Mouse (Mus musculus) ES-E14 (cell line): ENCODE measurements around the gene Bmp2k. TPM values are rescaled to one million over a fixed set of nuclear protein-coding genes. Genes with fewer than 3 reads are reported as not detected.
"Not testable (repeated sequence)": the region's sequence is repeated elsewhere in the genome, so short reads cannot be mapped to it uniquely, and the experiment has no call there.

Experiments
- DNase-seq: peaks from one replicate; pipeline ENCODE4 v3.0.0-alpha.2; 2013; ENCODE audit warnings: low read depth, low spot score
- H3K27ac ChIP-seq: 2 replicates; pipeline ENCODE4 v1.5.1; 2012; ENCODE audit warnings: low read depth, mild to moderate bottlenecking, low read length, moderate library complexity, mixed read lengths; ENCODE audit not compliant: poor library complexity, insufficient read depth, severe bottlenecking
- H3K36me3 ChIP-seq: 2 replicates; pipeline ENCODE4 v1.6.1; 2012; ENCODE audit warnings: mild to moderate bottlenecking, low read length, moderate library complexity, mixed read lengths; ENCODE audit not compliant: control insufficient read depth, poor library complexity, insufficient read depth, severe bottlenecking
- H3K4me1 ChIP-seq, 2 experiments: fragments of 150-350 bp in 1 of 2; sonication (generic) in 1 of 2; 2 replicates each; pipeline ENCODE4 v1.6.1; 2012; ENCODE audit warnings: low read length in 2 of 2, mild to moderate bottlenecking in 1 of 2, mixed read lengths in 1 of 2; ENCODE audit not compliant: control insufficient read depth in 2 of 2, insufficient read depth in 2 of 2, poor library complexity in 1 of 2
- H3K4me3 ChIP-seq, 2 experiments: fragments of 150-350 bp in 1 of 2; sonication (generic) in 1 of 2; 2 replicates each; pipeline ENCODE4 v1.5.1; 2012; ENCODE audit warnings: low read length in 2 of 2, low read depth in 1 of 2, mild to moderate bottlenecking in 1 of 2, mixed read lengths in 1 of 2; ENCODE audit not compliant: insufficient read depth in 1 of 2, poor library complexity in 1 of 2, severe bottlenecking in 1 of 2
- H3K9ac ChIP-seq: 2 replicates; pipeline ENCODE4 v1.6.1; 2012; ENCODE audit warnings: low read depth, mild to moderate bottlenecking, low read length, mixed read lengths; ENCODE audit not compliant: poor library complexity, insufficient read depth, severe bottlenecking
- H3K9me3 ChIP-seq: fragments of 150-350 bp; sonication (generic); 2 replicates; pipeline ENCODE4 v1.6.1; 2012; ENCODE audit warnings: low read depth, mild to moderate bottlenecking, low read length; ENCODE audit not compliant: control insufficient read depth, insufficient read depth
- CHD2 ChIP-seq: IDR thresholded peaks from 2 replicates; pipeline ENCODE4 v1.6.1; 2014; ENCODE audit warnings: mild to moderate bottlenecking, low read depth, low read length, inconsistent platforms
- HCFC1 ChIP-seq: IDR thresholded peaks from 2 replicates; pipeline ENCODE4 v1.6.1; 2012; ENCODE audit warnings: low read length, inconsistent platforms, borderline replicate concordance; ENCODE audit not compliant: insufficient read depth
- MAFK ChIP-seq: IDR thresholded peaks from 2 replicates; pipeline ENCODE4 v1.6.1; 2014; ENCODE audit warnings: mild to moderate bottlenecking, low read depth, low read length, inconsistent platforms; ENCODE audit not compliant: insufficient read depth
- ZC3H11A ChIP-seq: IDR thresholded peaks from 2 replicates; pipeline ENCODE4 v1.6.1; 2012; ENCODE audit warnings: low read depth, mild to moderate bottlenecking, inconsistent platforms, low read length, borderline replicate concordance
- ZNF384 ChIP-seq: IDR thresholded peaks from 2 replicates; pipeline ENCODE4 v1.6.1; 2012; ENCODE audit warnings: low read depth, low read length, inconsistent platforms
- in situ Hi-C, 2 experiments: fragments of 600-800 bp; cut with MboI; formaldehyde crosslinking; loops; one replicate each; pipeline ENCODE4 v1.15.1; 2025; ENCODE audit warnings: low sequenced_read_pairs in 2 of 2, inconsistent platforms in 1 of 2; ENCODE audit not compliant: unreplicated experiment in 2 of 2
- total RNA-seq: library from RNA; depleted of rRNA; stranded (reverse); fragments of 300-350 nt; gene quantifications from 2 replicates; pipeline ENCODE4 v1.2.3, GENCODE M21; 2012

The Bmp2k gene
- total RNA-seq, 1 experiment: 7.1 TPM

DNA sequence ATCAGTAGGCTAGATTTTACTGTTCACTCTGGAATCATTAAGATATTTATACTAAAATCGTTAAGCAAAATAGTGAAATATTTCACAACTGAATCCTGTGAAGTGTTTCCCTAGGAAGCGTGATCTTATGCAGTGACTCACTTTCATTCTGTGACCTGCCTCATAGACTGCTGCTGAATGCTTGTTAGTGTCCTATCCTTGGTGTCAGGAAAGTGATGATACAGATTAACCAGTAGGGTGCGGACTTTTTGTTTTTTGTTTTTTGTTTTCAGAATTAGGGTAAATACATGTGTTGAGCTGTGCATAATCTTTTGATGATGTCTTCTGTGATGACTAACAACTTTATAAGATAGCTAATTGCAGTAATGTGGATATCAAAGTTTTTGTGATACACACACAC lies 9.4 kb downstream of the Bmp2k start:
- Histone ChIP-seq H3K9me3 (no peaks in the 10 kb centered on the region), H3K4me3 (no peak overlapping the region), H3K4me1 (no peaks in the 10 kb centered on the region; a peak in 2 of 4 replicates), H3K36me3 (no peaks in the 10 kb centered on the region), H3K27ac (no peak overlapping the region), H3K9ac (no peak overlapping the region)
- DNase-seq: no peak
- no peak for TF ChIP-seq HCFC1
- TF ChIP-seq ZC3H11A: no peak
- TF ChIP-seq CHD2: no peak
- no peak for TF ChIP-seq ZNF384
- no peak for TF ChIP-seq MAFK
- in situ Hi-C loops: no loop called here

DNA sequence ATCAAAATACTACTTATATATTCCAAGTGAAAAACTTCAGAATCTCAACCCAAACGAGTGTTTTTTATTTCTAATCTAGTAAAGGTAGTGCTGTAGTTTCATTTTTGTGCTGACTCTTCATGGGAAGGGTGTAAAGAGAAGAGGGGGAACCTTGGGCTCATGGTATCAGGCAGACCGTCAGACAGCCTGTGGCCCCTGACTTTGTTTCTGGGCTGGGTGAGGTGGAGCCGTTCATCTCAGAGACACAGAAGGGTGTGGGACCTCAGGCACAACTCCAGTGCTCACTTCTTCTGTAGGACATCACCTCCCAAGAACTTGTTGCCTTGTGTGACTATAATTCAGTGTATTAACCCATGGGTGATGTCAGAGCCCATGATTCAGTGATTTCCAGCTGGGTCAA lies 10.0 kb downstream of the Bmp2k start:
- Histone ChIP-seq H3K9me3 (no peaks in the 10 kb centered on the region), H3K4me1 (no peaks in the 10 kb centered on the region; a peak in 2 of 4 replicates), H3K36me3 (no peaks in the 10 kb centered on the region), H3K27ac (no peak overlapping the region), H3K4me3 (no peak overlapping the region), H3K9ac (no peak overlapping the region)
- no peak for DNase-seq
- no peak for TF ChIP-seq HCFC1
- TF ChIP-seq ZC3H11A: no peak
- no peak for TF ChIP-seq CHD2
- no peak for TF ChIP-seq MAFK
- TF ChIP-seq ZNF384: no peak
- in situ Hi-C loops: no loop called here

DNA sequence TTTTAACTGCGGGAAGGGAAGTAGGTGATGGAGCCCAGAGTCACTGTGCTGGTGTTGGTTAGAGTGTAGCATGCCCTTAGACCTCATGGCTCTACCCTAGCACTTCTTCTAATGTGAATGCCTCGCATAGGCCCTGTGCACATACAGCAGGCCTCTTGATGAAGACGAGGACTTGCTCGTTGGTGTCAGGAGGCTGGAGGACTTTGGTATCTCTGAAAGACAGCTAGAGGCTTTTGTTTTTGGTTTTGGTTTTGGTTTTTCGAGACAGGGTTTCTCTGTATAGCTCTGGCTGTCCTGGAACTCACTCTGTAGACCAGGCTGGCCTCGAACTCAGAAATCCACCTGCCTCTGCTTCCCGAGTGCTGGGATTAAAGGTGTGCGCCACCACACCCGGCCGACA lies 11.7 kb downstream of the Bmp2k start:
- in situ Hi-C loops, H3K4me1 ChIP-seq, DNase-seq, H3K36me3 ChIP-seq, H3K9ac ChIP-seq, H3K4me3 ChIP-seq, H3K27ac ChIP-seq, H3K9me3 ChIP-seq: not testable (repeated sequence)

DNA sequence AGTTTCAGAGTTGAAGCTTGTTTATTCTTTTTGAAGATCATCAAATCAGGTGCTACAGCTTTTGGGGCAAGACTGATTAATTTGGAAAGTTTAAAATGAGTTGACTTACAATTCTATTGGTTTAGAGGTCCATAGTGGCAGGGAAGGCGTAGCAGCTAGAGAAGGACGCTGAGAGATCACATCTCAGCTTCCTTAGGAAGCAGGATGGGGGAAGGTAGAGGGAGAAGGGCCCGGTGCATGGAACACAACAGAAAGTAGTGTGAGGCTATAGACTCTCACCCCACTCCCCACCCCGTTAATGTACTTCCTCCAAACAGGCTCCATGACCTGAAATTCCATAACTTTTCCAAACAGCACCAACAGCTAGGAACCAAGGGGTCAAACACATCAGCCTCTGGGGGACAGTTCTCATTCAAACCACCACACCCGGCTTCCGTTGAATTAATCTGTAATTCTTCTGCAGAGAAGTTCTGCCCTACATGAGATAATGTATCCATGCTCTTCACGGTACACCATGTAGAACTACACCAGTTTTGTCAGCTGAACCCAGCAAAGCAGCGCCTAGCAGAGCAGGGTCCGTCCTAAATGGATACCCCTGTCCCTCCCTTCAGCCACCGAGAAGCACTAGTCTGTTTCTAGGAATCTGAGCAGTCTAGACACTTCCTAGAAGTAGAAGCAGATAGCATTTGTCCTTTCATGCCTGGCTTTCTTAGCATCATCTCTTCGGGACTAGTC lies 12.3 kb downstream of the Bmp2k start:
- Histone ChIP-seq H3K36me3 (no peaks in the 10 kb centered on the region), H3K4me1 (no peaks in the 10 kb centered on the region; a peak in 2 of 4 replicates), H3K27ac (no peak overlapping the region), H3K9ac (no peak overlapping the region), H3K9me3 (no peaks in the 10 kb centered on the region), H3K4me3 (no peak overlapping the region)
- in situ Hi-C loops: no loop called here
- DNase-seq: no peak
- no peak for TF ChIP-seq MAFK
- TF ChIP-seq ZNF384: no peak
- no peak for TF ChIP-seq HCFC1
- no peak for TF ChIP-seq ZC3H11A
- no peak for TF ChIP-seq CHD2
